Mouse (Mus musculus): ENCODE measurements at regions not wholly inside any gene's neighbourhood (a gene's known extent, or its start where the extent isn't known, plus 50 kb on each side); places are given as distances from the start of the nearest gene placed in this dataset.
A peak's percentile ranks its signal among the peaks of the same experiment; 100 is the strongest.

GRCm38 (mm10) chr14:24731872-24732525 is 245.1 kb downstream of the Rps24 start:
- peak in 1 of 2 experiments; percentile 42 for DNase-seq (ENCODE audit: extremely low spot score in 1 of 2, low spot score in 2 of 2)

DNA sequence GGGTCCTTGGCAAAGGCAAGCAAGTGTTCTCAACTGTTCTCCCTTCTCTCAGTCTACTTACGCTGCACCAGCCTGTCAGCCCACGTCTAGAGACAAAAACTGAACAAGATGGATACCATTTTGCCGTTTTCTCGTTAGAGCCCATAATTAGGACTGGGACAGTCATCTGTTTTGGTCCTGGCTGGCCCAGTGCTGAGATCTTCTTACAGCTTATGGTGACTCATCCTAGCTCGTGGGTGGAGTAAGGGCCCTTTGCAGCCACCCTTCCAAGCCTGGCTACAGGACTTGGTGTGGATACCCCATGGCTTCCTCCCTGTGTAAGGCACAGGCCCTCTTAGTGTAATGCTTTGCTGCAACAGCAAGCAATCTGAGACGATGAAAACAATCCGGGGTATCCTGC is 246.4 kb downstream of the Rps24 start:
- intact Hi-C loops (cut with DNase I), result no loop called here

More at GRCm38 (mm10) chr14:24731872-24732525, 245.1 kb downstream of the Rps24 start:
- intact Hi-C loops (cut with DNase I), result no loop called here

DNA sequence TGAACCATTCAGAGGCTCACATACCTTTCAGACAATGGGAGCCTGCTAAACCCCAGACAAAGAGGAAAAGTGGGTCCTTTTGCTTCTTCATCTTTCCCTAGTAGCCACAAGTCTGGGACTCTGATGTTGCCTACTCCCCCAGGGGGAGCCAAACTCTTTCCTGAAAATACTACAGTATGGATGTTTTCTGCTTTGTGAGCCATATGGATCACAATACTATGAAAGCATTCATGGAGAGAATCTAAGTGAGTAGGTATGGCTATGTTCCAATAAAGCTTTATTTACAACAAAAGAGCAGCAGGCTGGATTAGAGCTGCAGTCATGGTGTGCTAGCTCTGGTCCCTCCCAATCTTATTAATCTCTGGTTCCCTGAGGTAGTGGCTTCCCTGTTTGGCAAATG is 251.9 kb downstream of the Rps24 start:
- intact Hi-C loops (cut with DNase I), result no loop called here
- DNase-seq (ENCODE audit: extremely low spot score in 1 of 2, low spot score in 2 of 2), result no peak

More for the DNA sequence above, 246.4 kb downstream of the Rps24 start:
- DNase-seq (ENCODE audit: extremely low spot score in 1 of 2, low spot score in 2 of 2), result no peak

GRCm38 (mm10) chr14:24744451-24744850 is 257.5 kb downstream of the Rps24 start:
- intact Hi-C loops (cut with DNase I), result no loop called here
- DNase-seq (ENCODE audit: extremely low spot score in 1 of 2, low spot score in 2 of 2), result no peak

DNA sequence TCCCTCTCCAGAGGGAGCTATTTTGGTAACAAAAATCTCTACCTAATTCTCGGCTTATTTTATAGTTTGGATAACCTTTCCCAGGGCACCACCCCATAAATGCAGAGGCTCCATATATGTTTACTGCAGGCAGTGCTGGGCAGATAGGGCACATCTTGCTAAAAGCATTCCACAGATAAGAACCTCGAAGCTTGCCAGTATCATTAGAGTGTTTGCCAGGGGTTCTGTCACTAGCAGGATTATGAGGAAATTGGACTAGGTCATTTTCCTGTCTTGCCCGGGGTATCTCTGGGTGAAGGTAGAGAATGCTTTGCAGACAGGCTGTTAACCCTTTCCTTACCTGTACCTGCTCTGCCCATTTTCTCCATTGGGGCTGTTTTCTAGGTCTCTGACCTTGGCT is 258.8 kb downstream of the Rps24 start:
- intact Hi-C loops (cut with DNase I), result no loop called here

GRCm38 (mm10) chr14:24747471-24747795 is 260.5 kb downstream of the Rps24 start:
- intact Hi-C loops (cut with DNase I), result no loop called here
- peak in 1 of 2 experiments; percentile 39 for DNase-seq (ENCODE audit: extremely low spot score in 1 of 2, low spot score in 2 of 2)

More for the DNA sequence above, 258.8 kb downstream of the Rps24 start:
- no peak for DNase-seq (ENCODE audit: extremely low spot score in 1 of 2, low spot score in 2 of 2)

- intact Hi-C loops (cut with DNase I), result no loop called here
- DNase-seq (ENCODE audit: extremely low spot score in 1 of 2, low spot score in 2 of 2), result no peak
Observed at GRCm38 (mm10) chr14:24747796-24748496, 261.0 kb downstream of the Rps24 start.

DNA sequence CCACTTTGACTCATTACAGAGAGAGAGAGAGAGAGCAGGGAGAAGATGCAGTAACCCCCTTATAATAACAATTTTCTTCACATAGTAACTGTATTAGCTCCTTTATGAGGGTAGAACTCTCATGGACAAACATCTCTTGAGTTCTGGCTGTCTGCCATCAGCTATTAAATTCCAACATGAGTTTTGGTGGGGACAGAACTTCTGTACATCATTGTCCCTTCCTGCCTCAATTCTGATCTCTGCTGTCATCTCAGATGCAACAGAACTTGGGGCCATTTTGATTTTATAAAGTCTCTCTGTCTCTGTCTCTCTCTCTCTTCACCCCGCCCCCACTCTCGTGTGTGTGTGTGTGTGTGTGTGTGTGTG is 261.6 kb downstream of the Rps24 start:
- intact Hi-C loops (cut with DNase I), result no loop called here

DNA sequence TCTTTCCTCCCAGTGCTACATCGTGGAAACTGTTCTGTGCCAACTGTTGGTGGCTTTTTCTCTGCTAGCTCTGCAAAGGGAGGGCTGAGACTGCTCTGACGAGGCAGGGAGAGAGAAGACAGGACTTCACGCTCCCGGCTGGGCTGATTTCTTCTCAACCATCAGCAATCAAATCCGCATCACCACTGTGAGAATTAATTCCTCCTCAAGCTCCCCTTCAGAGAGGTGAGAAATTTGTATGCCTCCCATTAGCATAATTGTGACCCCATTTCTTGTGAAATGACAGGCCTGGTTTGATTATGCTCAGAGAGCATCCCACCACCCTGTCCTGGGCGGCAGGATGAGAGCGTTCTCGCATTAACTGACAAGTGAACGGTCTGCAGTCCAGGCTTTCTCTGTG is 262.4 kb downstream of the Rps24 start:
- DNase-seq (ENCODE audit: extremely low spot score in 1 of 2, low spot score in 2 of 2), result no peak
- intact Hi-C loops (cut with DNase I), result no loop called here

More for the DNA sequence above, 261.6 kb downstream of the Rps24 start:
- no peak for DNase-seq (ENCODE audit: extremely low spot score in 1 of 2, low spot score in 2 of 2)

- intact Hi-C loops (cut with DNase I), result no loop called here
- no peak for DNase-seq (ENCODE audit: extremely low spot score in 1 of 2, low spot score in 2 of 2)
Observed at GRCm38 (mm10) chr14:24751227-24751626, 264.3 kb downstream of the Rps24 start.

- intact Hi-C loops (cut with DNase I), result no loop called here
- no peak for DNase-seq (ENCODE audit: extremely low spot score in 1 of 2, low spot score in 2 of 2)
Observed at GRCm38 (mm10) chr14:24754753-24755152, 267.8 kb downstream of the Rps24 start.

DNA sequence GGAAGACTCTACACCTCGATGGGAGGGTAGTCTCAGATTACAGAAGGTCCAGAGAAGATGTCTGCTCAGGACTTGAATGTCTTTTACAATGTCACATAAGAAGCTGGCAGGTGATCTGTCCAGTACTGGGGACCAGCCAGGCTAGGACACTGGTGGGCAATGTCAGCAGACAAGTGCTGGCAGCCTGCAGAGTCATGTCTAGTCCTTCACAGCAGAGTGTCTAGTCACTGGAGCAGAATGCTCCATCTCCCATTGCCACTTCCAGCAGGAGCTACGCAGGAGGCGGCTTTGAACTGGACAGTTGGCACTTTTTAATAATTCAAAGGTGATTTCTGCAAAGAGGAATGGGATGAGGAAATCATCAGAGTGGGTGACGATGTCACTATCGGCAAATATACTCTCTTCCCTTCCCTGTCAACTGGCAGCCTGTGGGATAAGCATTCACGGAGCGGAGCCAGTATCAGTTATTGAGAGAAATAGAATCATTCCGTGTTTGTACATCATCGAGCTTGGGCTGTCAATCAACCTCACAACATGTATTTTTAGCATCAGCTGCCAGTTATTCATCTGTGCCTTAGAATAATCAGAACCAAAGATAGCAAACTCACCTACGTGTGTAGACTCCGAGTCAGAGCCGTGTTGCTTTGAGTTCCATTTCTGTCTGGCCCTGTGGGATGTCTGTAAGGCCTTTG is 268.6 kb downstream of the Rps24 start:
- no peak for DNase-seq (ENCODE audit: extremely low spot score in 1 of 2, low spot score in 2 of 2)
- intact Hi-C loops (cut with DNase I), result no loop called here

DNA sequence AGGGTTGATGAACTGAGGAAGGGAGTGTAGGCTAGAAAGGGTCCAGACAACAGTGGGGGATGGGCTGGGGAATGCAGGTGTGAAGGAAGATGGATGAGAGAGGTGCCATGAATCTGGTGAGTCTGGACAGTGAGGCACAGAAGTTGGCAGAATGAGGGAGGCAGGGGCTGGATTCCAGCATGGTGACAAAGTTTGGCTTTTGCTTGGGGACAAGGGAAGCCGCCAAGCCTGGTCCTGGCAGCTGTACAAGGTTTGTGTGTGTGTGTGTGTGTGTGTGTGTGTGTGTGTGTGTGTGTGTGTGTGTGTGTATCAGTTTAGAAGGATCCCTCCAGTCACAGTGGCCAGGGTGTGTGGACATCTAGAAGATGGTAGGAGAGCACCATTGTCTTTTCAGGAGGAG is 270.4 kb downstream of the Rps24 start:
- intact Hi-C loops (cut with DNase I), result no loop called here
- DNase-seq (ENCODE audit: extremely low spot score in 1 of 2, low spot score in 2 of 2), result no peak

GRCm38 (mm10) chr14:24757843-24758242 is 270.9 kb downstream of the Rps24 start:
- DNase-seq (ENCODE audit: extremely low spot score in 1 of 2, low spot score in 2 of 2), result no peak
- intact Hi-C loops (cut with DNase I), result no loop called here

GRCm38 (mm10) chr14:24760926-24761325 is 274.0 kb downstream of the Rps24 start:
- DNase-seq (ENCODE audit: extremely low spot score in 1 of 2, low spot score in 2 of 2), result no peak

DNA sequence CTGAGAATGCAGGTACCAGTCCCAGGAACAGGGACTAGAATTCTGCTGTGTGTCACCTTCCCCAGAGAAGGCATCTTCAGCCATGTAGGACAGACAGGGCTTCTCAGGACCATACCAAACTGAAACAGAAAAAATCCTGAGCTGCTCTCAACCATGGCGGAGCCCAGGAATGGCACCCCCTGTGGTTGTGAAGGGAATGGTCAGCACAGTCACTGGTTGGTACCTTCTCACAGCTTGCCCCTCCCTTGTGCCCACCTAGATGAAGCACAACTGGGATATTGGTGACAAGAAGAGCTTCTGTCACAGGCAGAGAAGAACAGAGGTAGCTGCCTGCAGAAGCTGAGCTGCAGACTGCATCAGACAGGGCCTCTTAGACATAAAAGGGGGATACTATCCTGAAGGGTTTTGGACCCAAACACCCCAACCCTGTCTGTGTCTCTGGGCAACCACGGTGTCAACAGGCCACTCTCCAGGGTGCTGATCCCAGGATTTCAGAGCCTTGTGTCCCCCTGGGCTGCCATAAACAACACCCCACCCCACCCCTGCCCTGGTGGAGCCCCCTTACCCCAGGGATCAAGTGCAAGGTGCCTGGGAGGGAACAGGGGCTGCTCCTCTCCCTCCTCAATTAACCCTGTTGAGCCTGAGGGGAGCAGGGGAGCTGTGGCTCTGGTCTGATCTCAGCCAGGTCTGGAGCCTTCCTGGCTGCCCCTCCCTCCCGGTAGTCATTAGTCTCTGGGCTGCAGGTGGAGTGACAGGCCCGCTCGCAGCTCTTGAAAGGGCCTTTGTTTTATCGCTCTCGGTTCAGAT is 275.7 kb downstream of the Rps24 start:
- intact Hi-C loops (cut with DNase I), result no loop called here
- no peak for DNase-seq (ENCODE audit: extremely low spot score in 1 of 2, low spot score in 2 of 2)

More at GRCm38 (mm10) chr14:24760926-24761325, 274.0 kb downstream of the Rps24 start:
- intact Hi-C loops (cut with DNase I), result no loop called here

- intact Hi-C loops (cut with DNase I), result no loop called here
- DNase-seq (ENCODE audit: extremely low spot score in 1 of 2, low spot score in 2 of 2), result no peak
Observed at GRCm38 (mm10) chr14:24763275-24763812, 276.4 kb downstream of the Rps24 start.

DNA sequence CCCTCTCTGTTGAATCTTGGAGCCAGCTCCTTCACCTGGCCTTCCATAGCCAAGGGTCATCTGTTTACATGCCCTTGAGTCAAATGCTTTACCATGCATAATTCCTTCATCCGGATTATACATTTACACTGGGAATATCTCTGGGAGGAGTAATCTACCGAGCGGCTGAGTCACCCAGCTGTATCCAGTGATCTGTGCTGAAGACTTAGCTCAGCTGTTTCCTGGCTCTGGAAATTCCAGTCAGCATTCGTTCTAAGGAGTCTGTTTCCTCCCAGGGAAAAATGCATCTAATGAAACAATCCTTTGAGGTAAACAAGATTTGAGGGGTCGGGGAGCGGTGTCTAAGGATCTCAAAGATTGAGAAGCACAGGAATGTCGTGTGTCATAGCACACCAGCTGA is 276.9 kb downstream of the Rps24 start:
- DNase-seq (ENCODE audit: extremely low spot score in 1 of 2, low spot score in 2 of 2), result no peak
- intact Hi-C loops (cut with DNase I), result no loop called here

- intact Hi-C loops (cut with DNase I), result no loop called here
- no peak for DNase-seq (ENCODE audit: extremely low spot score in 1 of 2, low spot score in 2 of 2)
Observed at GRCm38 (mm10) chr14:24766260-24766659, 279.3 kb downstream of the Rps24 start.
